Mouse (Mus musculus) spleen, postnatal 14 days (tissue): Measurements from ENCODE around the gene Vstm4.

Experiments
- DNase-seq, 2 experiments: peaks; one replicate each; pipeline ENCODE4 v3.0.0; 2021 to 2022; ENCODE audit warnings: low spot score in 2 of 2

Gene Vstm4

GRCm38 (mm10) chr14:32859831-32860569 lies 3.4 kb downstream of the Vstm4 start:
- no peak for DNase-seq

DNA sequence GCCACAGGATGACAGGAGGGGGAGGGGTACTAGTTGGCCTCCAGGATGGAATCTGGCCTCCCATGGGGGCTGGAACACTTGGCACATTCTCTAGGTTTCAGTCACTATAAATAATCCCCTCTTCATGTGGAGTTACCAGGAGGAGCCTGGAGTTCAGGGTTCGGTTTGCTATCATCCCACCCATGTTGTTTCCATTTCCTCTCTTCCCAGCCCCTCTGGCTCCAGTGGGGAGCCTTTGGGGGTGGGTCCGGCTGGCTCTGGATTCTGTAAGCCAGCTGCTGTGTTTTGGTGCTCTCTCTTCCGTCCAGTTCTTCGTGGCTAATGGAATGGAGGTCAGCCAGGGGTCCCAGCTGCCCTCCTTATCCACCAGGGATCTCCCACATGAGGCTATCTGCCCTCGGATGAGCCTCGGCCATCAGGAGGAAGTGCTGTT lies 4.6 kb downstream of the Vstm4 start:
- DNase-seq: no peak

DNA sequence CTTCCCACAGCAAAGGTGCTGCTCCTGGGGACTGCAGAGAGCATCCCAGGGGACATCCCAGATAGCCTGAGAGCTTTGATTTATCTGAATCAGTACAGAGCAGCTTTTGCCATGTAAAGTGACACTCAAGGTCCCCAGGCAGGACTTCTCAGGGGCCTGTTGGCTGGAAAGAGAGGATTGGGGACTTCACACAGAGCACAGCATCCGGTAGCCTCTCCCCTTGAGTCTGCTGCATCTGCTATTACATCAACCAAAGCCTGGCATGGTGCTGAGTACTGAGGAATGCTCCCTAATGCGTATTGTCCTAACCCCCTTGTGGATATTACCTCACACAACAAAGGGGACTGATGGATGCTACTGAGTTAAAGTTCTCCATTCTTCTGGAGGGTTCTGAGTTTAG lies 5.1 kb downstream of the Vstm4 start:
- no peak for DNase-seq

DNA sequence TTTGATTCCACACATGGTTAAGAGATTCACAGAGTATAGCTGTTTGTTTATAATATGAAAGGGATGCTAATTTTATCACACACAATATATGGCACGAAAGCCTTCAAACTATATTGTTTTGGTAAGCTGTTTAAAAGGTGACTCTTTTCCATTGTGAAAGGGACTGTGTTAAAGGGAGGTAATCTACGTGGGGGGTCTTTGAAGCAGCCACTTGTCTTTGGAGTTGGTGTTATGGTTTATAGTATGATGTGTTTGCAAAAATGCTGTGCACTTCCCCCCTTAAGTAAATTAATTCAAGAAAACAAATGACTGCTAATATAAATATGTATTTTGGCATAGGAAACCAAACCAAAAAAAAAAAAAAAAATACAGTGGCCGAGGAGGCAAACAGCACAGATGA lies 8.8 kb downstream of the Vstm4 start:
- DNase-seq: no peak

- no peak for DNase-seq
Measured at GRCm38 (mm10) chr14:32871963-32872362, 15.4 kb downstream of the Vstm4 start.

DNA sequence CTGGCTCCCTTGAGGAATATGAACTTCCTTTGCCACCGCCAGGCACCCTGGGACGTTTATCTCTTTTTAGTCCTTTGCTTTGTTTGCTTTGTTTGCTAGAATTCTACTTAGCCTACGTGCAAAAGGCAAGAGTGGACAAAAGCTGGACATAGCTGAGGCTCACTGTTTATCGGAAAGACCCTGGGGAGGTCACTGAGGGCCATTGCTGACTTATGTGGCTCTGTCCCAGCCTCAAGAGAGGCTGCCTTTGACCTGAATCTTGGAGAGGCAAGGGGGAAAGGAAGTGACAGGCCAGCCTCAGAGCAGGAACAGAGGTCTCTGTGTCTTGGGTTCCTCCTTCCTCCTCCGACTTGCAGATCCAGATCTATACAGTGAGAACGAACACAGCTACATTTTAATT lies 21.0 kb downstream of the Vstm4 start:
- DNase-seq: no peak

- no peak for DNase-seq
Measured at GRCm38 (mm10) chr14:32880332-32880731, 23.8 kb downstream of the Vstm4 start.

DNA sequence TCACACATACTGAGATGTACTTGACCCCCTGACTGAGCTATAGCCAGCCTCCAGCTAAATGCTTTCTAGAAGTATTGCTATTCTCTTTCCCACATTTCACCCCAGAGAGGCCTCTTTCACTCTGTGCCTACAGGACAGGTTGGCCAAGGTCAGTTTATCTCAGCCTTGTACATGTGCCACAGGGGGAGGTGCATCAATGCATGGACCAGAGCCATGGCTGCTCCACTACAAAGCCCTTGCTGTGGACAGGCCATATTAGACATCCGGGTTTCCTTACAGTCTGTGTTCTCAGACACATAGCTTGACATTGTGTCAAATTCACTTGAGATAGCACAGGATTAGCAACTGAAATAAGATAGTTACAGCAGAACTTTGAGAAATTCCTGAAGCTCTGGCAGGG lies 25.1 kb downstream of the Vstm4 start:
- no peak for DNase-seq

DNA sequence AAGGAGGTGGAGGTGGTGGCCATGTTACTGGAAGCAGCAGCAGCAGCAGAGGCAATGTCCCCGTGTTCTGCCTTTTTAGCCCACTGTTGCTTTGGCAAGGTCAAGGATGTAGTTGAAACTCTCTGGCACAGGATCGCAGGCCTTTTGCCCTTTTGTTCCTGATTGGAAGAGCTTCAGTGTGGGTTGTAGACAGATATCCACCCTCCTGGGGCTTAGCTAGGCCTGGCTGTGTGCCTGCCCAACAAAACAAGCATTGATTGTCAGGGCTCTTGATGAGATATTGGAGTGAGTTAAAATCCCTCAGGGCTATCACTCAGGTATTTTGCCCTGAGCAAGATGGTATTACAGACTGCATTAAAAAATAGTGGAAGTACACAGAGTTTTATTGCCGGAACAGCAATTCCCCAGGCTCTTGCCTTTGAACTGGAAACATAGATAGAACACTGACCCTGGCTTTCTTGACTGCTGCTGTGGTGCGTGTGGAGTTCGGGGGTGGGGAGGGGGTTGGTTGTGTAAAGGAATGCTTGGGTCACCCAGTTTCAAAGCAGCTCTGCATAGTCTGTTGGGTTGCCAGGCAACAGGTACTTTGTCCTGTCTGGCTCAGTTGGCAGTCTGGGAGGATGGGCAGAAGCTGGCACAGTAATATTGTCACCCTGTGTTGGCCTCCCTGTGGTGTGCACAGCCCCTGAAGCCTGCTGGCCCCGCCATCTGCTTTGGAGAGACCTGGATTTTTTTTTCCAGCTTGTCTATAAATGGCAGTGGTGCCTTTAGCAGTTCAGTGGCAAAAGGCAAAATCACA lies 32.5 kb downstream of the Vstm4 start:
- no peak for DNase-seq

GRCm38 (mm10) chr14:32894341-32894853 lies 37.8 kb downstream of the Vstm4 start:
- DNase-seq: no peak

DNA sequence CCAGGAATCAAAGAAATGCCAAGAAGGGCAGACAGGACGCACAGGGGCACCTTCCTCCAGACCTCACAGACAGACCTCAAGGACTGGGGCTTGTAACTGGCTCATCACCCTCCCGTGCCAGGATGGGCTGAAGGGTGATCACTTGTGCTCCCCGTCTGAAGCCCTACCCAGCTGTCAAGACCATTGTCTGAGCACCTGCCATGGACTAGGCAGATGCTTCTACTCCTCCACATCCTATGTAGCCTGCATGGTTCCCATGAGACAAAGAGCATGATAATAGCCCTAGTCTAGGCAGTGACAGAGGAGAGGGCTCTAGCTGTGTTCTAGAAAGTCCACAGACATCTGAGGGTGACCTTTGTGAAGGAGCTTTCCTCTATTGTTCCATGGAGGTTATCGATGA lies 38.3 kb downstream of the Vstm4 start:
- DNase-seq: no peak

DNA sequence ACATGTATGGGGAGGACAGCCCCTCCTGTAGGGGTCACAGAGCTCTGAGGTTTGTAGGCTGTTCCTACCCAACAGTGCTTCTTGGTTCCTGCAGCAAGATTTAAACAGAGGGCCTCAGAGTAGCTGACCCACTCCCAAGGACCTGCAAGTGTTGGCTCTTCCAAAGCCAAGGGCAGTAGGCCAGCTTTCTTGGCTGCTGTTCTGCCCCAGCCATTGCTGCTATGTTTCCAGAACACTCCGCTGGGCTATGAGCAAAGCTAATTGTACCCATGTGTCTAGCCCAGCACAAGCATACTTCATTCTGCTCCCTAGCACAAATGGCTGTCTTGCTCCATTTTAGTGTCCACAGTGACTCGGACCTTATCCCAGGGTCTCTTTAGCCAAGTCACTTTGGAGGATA lies 40.3 kb downstream of the Vstm4 start:
- DNase-seq: no peak

DNA sequence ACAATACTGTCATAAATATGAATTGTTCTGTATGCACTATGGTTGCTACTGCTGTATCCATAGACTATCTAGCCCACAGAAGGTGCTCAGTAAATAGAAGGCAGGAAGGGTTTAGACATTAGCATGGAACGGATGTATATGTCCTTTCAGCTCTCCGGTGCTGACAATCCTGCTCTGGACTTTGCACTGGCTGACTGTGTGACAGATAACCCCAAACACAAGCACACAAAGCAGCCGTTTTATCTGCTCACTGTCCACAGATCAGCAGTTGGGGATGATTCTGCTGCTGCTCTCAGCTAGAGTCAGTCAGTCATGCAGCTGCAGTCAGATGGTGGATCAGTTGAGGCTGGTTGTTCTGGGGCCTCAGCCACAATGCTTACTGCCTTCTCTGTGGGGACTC lies 46.6 kb downstream of the Vstm4 start:
- DNase-seq: no peak

DNA sequence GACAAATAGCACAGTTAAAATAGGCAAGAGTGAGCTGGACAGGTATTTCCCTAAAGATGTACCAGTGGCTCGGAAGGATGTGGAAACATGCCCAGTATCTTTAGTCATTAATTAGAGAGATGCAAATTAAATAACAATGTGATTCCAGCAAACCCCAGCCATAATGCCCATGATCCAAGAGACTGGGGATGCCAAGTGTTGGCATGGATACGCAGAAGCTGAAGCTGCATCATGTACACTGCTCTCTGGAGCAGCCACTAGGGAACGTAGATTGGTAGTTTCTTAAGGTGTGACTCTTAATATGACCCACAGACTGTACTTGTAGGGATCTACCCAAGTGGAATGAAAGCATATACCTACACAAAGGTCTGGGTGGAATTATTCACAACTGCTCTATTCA lies 50.0 kb downstream of the Vstm4 start:
- no peak for DNase-seq

- DNase-seq: no peak
Measured at GRCm38 (mm10) chr14:32909112-32909511, 52.6 kb downstream of the Vstm4 start.

DNA sequence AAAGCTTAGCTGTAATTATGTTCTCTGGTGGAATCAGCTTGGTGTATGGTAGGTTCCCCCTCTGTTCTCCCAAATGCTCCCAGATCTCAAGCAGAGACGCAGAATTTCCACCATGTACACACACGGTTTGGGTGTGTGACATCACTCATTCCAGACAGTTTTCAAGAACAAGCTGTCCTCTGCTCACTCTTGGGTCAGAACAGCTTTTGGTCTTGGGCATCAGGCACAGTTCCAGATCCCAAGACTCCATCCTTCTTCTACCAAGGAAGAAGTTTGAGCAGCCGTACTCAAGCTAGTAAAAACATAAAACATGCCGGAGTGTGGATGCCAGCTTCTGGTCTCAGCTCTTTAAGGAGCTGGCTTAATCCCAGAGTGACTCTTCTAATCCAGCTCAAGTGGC lies 54.6 kb downstream of the Vstm4 start:
- no peak for DNase-seq

DNA sequence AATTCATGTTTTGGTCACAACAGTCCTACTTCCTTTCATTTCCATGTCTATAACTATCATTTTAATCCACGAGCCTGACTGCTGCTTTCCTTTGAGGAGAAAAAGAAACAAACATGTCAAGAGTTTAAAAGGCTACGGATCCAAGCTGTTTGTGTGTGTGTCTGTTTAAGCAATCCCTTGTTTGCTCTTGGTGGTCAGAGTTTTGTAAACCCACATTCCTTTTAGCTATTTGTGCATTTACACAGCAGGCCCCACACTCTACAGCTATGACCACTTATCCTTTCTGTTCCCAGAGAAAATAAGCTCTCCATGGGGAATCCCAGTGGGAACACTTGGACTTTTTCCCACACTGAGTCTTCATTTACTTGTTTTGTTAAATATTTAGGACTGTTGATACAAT lies 58.8 kb downstream of the Vstm4 start:
- DNase-seq: no peak

GRCm38 (mm10) chr14:32917919-32918318 lies 61.4 kb downstream of the Vstm4 start:
- no peak for DNase-seq

DNA sequence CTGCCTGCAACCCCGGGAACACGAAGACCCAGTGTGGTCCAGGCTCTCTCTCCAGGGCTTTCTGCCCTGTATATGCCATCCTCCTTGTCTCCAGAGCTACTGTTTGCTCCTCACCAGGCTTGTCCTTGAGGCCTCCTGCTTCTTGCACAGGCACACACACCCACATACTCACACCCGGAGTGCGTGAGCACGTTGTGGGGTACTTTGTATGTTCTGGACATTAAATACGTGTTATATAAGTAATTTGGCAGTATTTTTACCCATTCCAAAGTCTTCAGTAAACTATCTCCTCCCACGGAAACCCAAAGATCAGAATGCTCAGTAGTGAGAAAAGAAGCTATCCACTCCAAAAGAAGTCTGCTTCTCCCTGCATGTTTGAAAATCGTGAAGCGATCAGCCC lies 67.3 kb downstream of the Vstm4 start:
- no peak for DNase-seq

GRCm38 (mm10) chr14:32931709-32932108 lies 75.2 kb downstream of the Vstm4 start:
- no peak for DNase-seq

DNA sequence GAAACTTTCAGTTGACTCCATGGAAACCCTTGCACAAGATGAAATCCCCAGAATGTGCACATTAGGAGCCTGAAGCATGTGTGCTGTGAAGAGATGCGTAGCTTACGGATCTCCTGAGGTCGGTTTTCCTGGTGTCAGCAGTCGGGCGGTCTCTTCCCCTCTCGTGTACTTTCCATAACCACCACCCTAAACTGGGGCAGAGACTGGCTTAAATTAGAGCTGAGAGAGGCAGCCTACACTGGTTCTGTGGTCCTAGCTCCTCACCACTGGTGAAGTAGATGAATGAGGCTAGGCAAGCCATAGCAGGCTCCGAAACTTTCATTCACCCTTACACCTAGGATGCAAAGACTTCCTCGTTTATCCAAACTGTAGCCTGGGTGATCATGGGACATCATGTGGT lies 75.7 kb downstream of the Vstm4 start:
- DNase-seq: no peak

GRCm38 (mm10) chr14:32934064-32934463 lies 77.5 kb downstream of the Vstm4 start:
- no peak for DNase-seq

GRCm38 (mm10) chr14:32939217-32939616 lies 82.7 kb downstream of the Vstm4 start:
- DNase-seq: no peak
